Mouse (Mus musculus): ENCODE measurements around the gene Lif. TPM values are rescaled to one million over a fixed set of nuclear protein-coding genes. Genes with fewer than 3 reads are reported as not detected.

Gene Lif
- polyA plus RNA-seq, 1 experiment = 4.9 TPM

DNA sequence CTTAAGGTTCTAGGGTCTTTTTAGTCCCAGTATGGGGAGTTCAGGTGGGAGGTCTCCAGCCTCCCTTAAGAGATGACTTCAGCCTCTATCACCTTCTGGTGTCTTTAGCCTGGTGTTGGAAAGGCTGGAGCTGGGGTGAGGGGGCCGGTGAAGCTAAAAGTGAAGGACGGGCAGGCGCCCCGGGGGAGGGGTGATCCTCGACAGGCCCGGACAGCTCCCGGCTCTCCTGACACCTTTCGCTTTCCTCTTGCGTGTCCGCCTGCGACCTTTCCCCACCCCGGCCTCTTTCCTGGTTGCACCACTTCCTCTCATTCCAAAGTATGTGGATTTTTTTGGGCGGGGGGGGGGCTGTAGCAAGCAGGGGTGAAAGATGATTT, 9.8 kb downstream of the Lif start:
- no peak for DNase-seq

DNA sequence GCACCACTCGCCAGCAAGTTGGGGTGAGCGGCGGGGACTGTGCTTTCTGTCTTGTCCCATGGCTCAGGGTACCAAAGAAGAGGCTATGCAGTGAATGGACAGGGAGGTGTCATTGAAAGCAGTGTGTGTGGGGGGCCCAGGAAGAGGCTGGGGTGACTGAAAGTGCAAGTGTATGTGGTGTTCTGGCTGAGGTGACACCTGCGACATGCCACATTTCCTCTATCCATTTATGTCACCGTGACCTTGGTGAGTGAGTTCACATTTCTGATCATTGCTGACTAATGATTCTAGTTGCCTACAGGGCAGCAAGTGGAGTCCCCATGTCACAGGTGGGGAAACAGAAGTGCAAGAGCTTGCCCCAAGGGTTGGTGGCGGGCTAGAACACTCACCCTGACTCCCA, 11.1 kb downstream of the Lif start:
- no peak for DNase-seq
- no peak for TF ChIP-seq POLR2A (IDR thresholded peaks at IDR 0.05; ENCODE audit: borderline replicate concordance, extremely low read depth, low read depth, low read length)
- TF ChIP-seq CTCF (IDR thresholded peaks at IDR 0.05; ENCODE audit: insufficient read depth, low read length) = no peak
- Histone ChIP-seq H3K4me1 (ENCODE audit: control insufficient read depth, insufficient read depth, low read length) (peaks cover 2% of the 10 kb centered on the region), H3K4me3 (replicated peaks; ENCODE audit: extremely low read depth, low read depth, low read length) (no peak overlapping the region)
- WGBS = 87% methylated on average over 6 of the region's 6 CpGs

More for the DNA sequence above, 9.8 kb downstream of the Lif start:
- peaks cover 2% of the 10 kb centered on the region for H3K4me1 ChIP-seq (ENCODE audit: control insufficient read depth, insufficient read depth, low read length)
- WGBS = 9% methylated on average over 13 of the region's 13 CpGs
- no peak overlapping the region for H3K4me3 ChIP-seq (replicated peaks; ENCODE audit: extremely low read depth, low read depth, low read length)
- no peak for TF ChIP-seq POLR2A (IDR thresholded peaks at IDR 0.05; ENCODE audit: borderline replicate concordance, extremely low read depth, low read depth, low read length)
- no peak for TF ChIP-seq CTCF (IDR thresholded peaks at IDR 0.05; ENCODE audit: insufficient read depth, low read length)

DNA sequence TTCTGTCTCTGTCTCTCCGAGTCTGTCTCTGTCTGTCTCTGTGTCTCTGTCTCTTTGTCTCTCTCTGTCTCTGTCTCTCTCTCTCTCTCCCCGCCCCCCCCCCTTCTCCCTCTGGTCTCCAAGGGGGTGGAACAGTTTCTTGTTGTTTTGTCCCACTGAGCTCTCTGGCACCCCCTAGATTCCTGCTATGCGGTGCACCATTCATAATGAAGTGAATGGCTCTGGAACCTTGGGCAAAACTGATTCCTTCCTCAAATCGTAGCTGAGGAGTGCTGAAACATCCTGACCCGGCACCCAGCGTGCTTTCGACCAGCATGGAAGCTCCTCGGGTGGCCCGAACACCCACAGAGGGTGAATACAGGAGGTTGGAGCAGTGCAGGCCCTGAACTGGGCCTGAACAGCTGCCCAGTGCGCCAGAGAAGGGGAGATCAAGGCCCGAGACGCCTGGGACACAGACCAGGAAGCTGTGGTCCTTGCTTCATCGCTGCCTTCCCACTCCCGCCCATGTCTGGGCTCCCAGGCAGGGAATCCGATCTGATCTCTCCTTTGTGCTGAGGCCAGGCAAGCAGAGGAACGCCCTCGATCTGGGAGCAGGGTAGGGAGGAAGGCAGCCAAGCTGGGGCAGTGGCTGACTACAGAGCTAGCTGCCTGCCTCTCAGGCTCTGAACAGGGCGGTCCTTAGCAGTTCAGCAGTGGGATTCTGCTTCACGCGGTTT, 13.5 kb downstream of the Lif start:
- no peak for DNase-seq
- TF ChIP-seq POLR2A (IDR thresholded peaks at IDR 0.05; ENCODE audit: borderline replicate concordance, extremely low read depth, low read depth, low read length) (no peak), CTCF (IDR thresholded peaks at IDR 0.05; ENCODE audit: insufficient read depth, low read length) (0 out of 2 replicates have a peak, but pooled peaks have one; percentile 10)
- WGBS = 34% methylated on average over 19 of the region's 20 CpGs
- H3K4me1 ChIP-seq (ENCODE audit: control insufficient read depth, insufficient read depth, low read length) = no peaks in the 10 kb centered on the region; the same call in 1 of the 2 replicates
- no peak overlapping the region for H3K4me3 ChIP-seq (replicated peaks; ENCODE audit: extremely low read depth, low read depth, low read length)

DNA sequence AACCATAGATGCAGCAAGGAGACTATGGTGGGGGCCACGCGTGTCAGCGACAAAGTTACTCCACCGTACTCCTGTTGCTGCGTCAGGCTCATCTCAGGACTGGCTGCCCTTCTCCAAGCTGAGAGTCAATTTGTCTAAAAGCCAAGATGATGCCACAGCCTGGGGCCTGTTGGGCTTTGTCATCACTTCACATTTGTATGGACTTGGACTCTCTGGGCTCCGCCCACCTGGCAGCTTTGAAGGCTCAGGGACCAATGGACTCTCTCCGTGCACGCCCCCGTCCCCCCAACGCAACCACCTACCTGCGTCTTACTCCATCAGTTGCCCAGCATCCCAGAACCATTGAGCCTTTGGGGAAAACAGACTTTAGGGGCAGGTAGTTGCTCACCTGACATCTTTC, 14.2 kb downstream of the Lif start:
- DNase-seq = no peak
- 79% methylated on average over 11 of the region's 11 CpGs for WGBS
- TF ChIP-seq POLR2A (IDR thresholded peaks at IDR 0.05; ENCODE audit: borderline replicate concordance, extremely low read depth, low read depth, low read length) (no peak), CTCF (IDR thresholded peaks at IDR 0.05; ENCODE audit: insufficient read depth, low read length) (no peak)

DNA sequence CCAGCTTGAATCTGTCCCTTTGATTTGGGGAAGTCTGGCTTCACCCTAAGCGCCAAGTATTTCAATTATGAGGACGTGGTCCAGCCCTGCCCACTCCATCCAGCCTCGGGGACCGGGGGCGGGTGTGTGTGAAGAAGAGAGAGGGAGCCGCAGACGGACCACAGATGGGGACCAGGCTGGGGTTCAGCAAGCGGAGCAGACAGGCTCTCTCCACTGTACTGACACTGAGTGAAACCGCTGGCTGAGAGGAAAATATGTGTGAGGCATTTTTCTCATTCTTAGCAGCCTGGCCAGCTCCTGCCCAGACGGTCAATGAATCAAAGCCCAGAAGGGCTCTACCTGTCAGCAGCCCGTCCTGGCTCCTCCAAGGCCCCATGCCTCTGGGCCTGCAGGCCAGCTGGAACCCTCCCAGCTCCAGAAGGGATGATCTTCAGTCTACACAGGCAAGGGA, 19.1 kb downstream of the Lif start:
- no peak for DNase-seq
- whole genome bisulfite sequencing = 53% methylated on average over 11 of the region's 11 CpGs
- Histone ChIP-seq H3K4me1 (ENCODE audit: control insufficient read depth, insufficient read depth, low read length) (no peaks in the 10 kb centered on the region), H3K4me3 (replicated peaks; ENCODE audit: extremely low read depth, low read depth, low read length) (no peak overlapping the region)
- no peak for TF ChIP-seq POLR2A (IDR thresholded peaks at IDR 0.05; ENCODE audit: borderline replicate concordance, extremely low read depth, low read depth, low read length)
- no peak for TF ChIP-seq CTCF (IDR thresholded peaks at IDR 0.05; ENCODE audit: insufficient read depth, low read length)

More for the DNA sequence above, 14.2 kb downstream of the Lif start:
- H3K4me3 ChIP-seq (replicated peaks; ENCODE audit: extremely low read depth, low read depth, low read length) = no peak overlapping the region
- no peaks in the 10 kb centered on the region for H3K4me1 ChIP-seq (ENCODE audit: control insufficient read depth, insufficient read depth, low read length)

DNA sequence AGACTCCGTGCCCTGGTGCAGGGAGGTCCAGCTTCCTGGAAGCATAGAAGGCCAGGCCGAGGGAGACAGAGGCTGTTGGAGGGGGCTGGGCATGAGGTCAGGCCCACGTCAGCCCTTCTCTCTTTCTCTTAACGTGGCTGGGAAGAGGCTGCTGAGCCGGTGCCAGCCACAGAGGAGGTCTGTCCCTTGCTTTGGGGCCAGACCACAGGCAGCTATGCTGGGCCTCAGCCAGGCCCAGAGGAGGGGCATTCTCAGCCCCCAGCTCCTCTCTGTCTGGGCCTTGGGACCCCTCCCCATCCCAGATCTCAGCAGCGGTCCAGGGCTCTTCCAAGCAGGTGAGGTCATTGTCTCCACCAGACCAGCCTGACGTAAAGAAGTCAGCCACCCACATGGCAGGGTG, 22.6 kb downstream of the Lif start:
- Histone ChIP-seq H3K4me3 (replicated peaks; ENCODE audit: extremely low read depth, low read depth, low read length) (no peak overlapping the region), H3K4me1 (ENCODE audit: control insufficient read depth, insufficient read depth, low read length) (no peaks in the 10 kb centered on the region)
- 51% methylated on average over 7 of the region's 7 CpGs for WGBS
- TF ChIP-seq POLR2A (IDR thresholded peaks at IDR 0.05; ENCODE audit: borderline replicate concordance, extremely low read depth, low read depth, low read length) (no peak), CTCF (IDR thresholded peaks at IDR 0.05; ENCODE audit: insufficient read depth, low read length) (no peak)
- DNase-seq = no peak

DNA sequence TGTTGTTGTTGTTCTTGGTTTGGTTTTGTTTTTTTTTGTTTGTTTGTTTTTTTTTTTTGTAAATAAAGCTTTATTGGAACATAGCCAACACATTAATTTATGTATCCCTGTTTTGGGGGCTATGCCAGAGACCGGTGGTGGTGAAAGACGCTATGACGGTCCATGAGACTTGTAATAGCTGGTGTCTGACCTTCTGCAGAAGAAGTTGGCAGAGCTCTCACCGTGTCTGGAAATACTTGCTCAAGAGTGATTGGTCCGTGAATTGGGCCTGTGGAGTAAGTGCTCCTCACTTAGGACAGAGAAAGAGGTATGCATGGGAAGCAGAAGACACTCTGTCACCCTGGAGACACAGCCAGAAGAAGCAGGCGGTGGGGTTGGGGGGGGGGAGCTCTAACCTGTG, 24.5 kb downstream of the Lif start:
- 77% methylated on average over 6 of the region's 6 CpGs for WGBS

DNA sequence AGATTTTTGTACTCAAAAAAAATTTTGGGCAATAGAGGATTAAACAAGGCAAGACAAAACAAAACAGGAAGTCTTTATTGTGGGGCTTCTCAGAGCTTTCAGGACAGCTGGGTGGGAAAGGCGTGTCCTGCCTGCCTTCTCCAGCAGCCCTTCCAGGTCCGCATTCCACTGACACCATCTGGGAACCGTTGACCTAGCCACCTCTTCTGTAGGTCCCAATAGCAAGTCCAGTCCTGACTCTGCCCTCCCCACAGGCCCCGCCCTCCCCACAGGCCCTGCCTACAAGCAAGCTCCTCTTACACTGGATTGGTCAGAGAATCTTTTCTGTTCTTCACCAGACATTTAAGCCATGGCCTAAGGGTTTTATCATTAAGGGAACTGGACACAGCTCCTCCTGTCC, 26.3 kb downstream of the Lif start:
- 36% methylated on average over 4 of the region's 4 CpGs for WGBS
- DNase-seq = no peak
- TF ChIP-seq POLR2A (IDR thresholded peaks at IDR 0.05; ENCODE audit: borderline replicate concordance, extremely low read depth, low read depth, low read length) (no peak), CTCF (IDR thresholded peaks at IDR 0.05; ENCODE audit: insufficient read depth, low read length) (no peak)
- Histone ChIP-seq H3K4me1 (ENCODE audit: control insufficient read depth, insufficient read depth, low read length) (no peaks in the 10 kb centered on the region), H3K4me3 (replicated peaks; ENCODE audit: extremely low read depth, low read depth, low read length) (no peak overlapping the region)

More for the DNA sequence above, 24.5 kb downstream of the Lif start:
- no peak for DNase-seq
- no peaks in the 10 kb centered on the region for H3K4me1 ChIP-seq (ENCODE audit: control insufficient read depth, insufficient read depth, low read length)
- TF ChIP-seq CTCF (IDR thresholded peaks at IDR 0.05; ENCODE audit: insufficient read depth, low read length) (no peak), POLR2A (IDR thresholded peaks at IDR 0.05; ENCODE audit: borderline replicate concordance, extremely low read depth, low read depth, low read length) (no peak)
- no peak overlapping the region for H3K4me3 ChIP-seq (replicated peaks; ENCODE audit: extremely low read depth, low read depth, low read length)

DNA sequence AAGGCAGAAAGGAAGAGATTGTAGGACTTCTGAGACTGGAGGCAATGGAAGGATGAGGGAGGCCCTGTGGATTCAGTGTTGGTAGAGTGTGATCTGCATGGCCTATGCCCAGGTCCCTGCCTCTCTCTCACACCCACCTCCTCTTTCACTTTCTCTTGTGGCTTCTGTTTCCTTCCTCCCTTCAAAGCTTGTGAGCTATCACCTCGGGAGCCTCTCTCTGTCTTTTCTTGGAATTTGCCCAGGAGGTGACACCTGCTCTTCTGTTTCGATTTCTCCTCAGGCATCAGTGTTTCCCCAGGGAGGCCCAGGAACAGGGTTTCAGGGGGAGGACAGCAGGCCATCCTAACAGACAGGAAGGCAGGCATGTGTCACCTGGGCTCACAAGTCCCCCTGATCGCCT, 31.9 kb downstream of the Lif start:
- WGBS = 54% methylated on average over 3 of the region's 3 CpGs
- H3K4me1 ChIP-seq (ENCODE audit: control insufficient read depth, insufficient read depth, low read length) = no peaks in the 10 kb centered on the region
- DNase-seq = no peak
- TF ChIP-seq CTCF (IDR thresholded peaks at IDR 0.05; ENCODE audit: insufficient read depth, low read length) = no peak
- TF ChIP-seq POLR2A (IDR thresholded peaks at IDR 0.05; ENCODE audit: borderline replicate concordance, extremely low read depth, low read depth, low read length) = no peak
- no peak overlapping the region for H3K4me3 ChIP-seq (replicated peaks; ENCODE audit: extremely low read depth, low read depth, low read length)

DNA sequence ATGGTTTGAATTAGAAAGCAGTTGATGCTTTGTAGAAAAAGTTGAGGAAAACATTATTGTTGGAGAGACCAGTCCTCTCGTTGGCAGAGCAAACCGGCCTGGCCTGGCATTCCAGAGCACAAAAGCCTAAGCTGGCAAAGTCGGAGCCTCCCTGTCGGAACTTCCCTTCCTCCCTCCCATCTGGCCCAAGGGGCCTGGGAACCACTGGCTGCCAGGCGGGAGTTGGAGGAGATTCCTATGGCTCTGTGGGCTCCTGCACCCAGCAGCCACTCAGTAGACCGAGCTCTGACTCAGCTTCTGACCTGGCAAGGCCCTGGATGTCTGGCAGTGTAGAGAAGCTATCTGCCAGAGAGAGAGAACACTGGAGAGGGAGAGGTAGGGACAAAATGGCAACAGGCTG, 34.3 kb downstream of the Lif start:
- H3K4me1 ChIP-seq (ENCODE audit: control insufficient read depth, insufficient read depth, low read length) = no peaks in the 10 kb centered on the region
- TF ChIP-seq CTCF (IDR thresholded peaks at IDR 0.05; ENCODE audit: insufficient read depth, low read length) = no peak
- TF ChIP-seq POLR2A (IDR thresholded peaks at IDR 0.05; ENCODE audit: borderline replicate concordance, extremely low read depth, low read depth, low read length) = no peak
- H3K4me3 ChIP-seq (replicated peaks; ENCODE audit: extremely low read depth, low read depth, low read length) = no peak overlapping the region
- WGBS = 63% methylated on average over 6 of the region's 6 CpGs
- DNase-seq = no peak
